Mouse (Mus musculus): ENCODE measurements around the gene Gm14409. TPM values are rescaled to one million over a fixed set of nuclear protein-coding genes. Genes with fewer than 3 reads are reported as not detected.
"Not testable (repeated sequence)": the region's sequence is repeated elsewhere in the genome, so short reads cannot be mapped to it uniquely, and the experiment has no call there.

The Gm14409 gene
- not detected in 2 replicates for polyA plus RNA-seq (2012; rRNA removed)

- not testable (repeated sequence) for DNase-seq (ENCODE audit: low read depth)
Observed at GRCm38 (mm10) chr2:177266936-177267335, at the start of gene Gm14409. Gm14409 (minus strand) TSS chr2:177267036.

DNA sequence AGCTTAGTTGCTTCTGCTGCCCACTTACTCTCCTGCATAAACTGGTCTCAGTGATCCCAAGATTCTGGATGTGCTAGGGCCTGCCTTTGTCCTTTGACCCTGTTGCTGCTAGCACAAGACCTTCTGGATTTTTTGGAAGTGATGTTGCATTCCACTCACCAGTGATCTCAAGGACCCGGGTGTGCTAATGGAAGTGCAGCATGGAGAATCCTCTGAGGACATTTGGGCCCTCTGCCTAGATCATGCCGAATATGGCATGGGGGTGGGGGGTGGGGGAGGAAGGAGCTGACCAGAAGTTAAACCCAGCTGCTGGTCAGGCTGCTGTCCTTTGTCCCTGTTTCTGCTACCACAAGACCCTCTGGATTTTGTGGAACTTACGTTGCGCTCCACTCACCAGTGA lies 42.8 kb upstream of the Gm14409 start:
- DNase-seq (ENCODE audit: low read depth): not testable (repeated sequence)

DNA sequence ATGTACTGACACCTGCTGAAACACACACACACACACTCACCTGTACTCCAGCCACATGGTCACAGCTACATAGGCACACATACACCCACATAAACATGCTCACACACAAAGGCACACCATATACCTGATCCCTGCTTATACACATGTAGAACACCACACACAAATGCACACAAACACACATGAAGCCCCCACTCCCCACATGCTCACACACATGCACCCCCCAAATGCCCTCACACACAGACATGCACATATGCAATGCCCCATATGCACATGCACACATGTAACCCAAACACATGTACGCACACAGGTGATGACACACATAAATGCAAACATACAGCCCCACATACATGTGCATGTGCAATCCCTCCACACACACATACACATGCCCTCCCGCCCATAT lies 38.1 kb upstream of the Gm14409 start:
- not testable (repeated sequence) for DNase-seq (ENCODE audit: low read depth)

DNA sequence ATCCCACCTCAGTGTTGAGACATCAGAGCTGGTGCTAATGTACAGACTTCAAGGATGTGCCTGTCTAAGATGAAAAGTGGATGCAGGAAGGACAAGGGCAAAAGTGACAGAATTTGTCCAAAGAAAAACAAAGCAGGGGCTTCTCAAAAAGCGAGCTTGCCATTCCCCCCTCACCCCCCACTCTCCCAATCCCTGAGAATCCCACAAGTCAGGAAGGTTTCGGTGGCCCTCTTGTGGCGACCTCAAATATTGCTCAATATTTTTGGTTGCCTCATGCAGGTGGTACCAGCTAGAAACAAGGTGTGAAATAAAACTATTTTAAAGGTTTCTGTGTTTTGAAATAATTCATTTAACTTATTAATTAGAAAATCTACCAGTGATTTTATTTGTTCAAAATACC lies 16.9 kb upstream of the Gm14409 start:
- not testable (repeated sequence) for DNase-seq (ENCODE audit: low read depth)

GRCm38 (mm10) chr2:177277754-177278153 lies 10.9 kb upstream of the Gm14409 start:
- DNase-seq (ENCODE audit: low read depth): not testable (repeated sequence)

- not testable (repeated sequence) for DNase-seq (ENCODE audit: low read depth)
Observed at GRCm38 (mm10) chr2:177272237-177272636, 5.4 kb upstream of the Gm14409 start.

DNA sequence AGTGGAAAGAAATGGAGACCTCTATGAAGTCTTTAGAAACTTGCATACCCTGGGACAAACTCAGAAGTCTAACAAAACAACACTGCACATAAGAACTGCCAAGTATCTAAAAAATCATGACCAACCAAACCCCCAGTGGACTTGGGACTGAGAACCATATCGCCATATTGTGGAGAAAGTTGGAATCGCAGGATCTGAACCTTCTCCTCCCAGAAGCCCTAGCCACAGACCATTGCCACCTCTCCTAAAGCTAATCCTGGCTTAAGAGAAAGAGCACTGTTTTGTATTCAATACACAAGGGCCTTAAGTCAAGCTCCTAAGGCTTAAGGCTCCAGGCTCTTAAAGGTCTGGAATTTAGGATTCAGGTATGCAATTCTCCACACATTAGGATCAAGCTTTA lies 19.4 kb downstream of the Gm14409 start:
- not testable (repeated sequence) for DNase-seq (ENCODE audit: low read depth)

DNA sequence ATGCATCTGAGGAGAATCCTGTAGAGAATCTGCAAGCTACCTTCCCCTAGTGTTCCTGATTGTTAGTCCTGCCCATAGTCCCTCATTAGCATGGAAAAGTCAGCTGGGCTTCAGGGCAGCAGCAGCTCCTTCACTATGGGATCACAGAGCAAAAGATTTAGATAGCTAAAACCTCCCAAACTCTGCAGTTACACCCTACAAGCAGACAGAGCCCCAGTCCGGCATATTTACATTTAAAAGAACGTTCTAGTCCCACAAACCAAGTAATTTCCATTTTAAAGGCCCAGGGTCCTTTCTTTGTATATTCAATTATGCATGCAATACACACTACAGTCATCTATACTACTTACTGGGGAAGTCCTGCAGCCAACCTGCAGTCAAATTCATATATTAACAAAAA lies 36.4 kb downstream of the Gm14409 start:
- not testable (repeated sequence) for DNase-seq (ENCODE audit: low read depth)

Other genes with a start within 250 kb of the Gm14409 start
- 1.1 TPM in 1 of 2 replicates, not detected in the other for gene Gm14401, start 192.7 kb downstream of the Gm14409 start, polyA plus RNA-seq (2012; rRNA removed)
- gene Gm14410, start 60.6 kb downstream of the Gm14409 start, polyA plus RNA-seq (2012; rRNA removed): 7.3 and 10.4 TPM in 2 replicates
- 0.14 and 0.20 TPM in 2 replicates for gene Gm14412, start 57.3 kb upstream of the Gm14409 start, polyA plus RNA-seq (2012; rRNA removed)
- 2.3 and 2.5 TPM in 2 replicates for gene Gm14418, start 131.3 kb upstream of the Gm14409 start, polyA plus RNA-seq (2012; rRNA removed)
- gene Zfp970, start 197.7 kb upstream of the Gm14409 start, polyA plus RNA-seq (2012; rRNA removed): 12.4 and 20.9 TPM in 2 replicates
- gene Gm14403, start 231.2 kb upstream of the Gm14409 start, polyA plus RNA-seq (2012; rRNA removed): 3.1 and 5.7 TPM in 2 replicates

Measured in gonadal fat pad, adult 2 months (tissue).